Mouse (Mus musculus) intestine, embryonic 14.5 days (tissue): ENCODE measurements around the gene Prdm12. TPM values are rescaled to one million over a fixed set of nuclear protein-coding genes. Genes with fewer than 3 reads are reported as not detected.
"Not testable (repeated sequence)": the region's sequence is repeated elsewhere in the genome, so short reads cannot be mapped to it uniquely, and the experiment has no call there.

Experiments
- ATAC-seq: fragments of 200-750 bp; cut with Nextera tagmentation; replicated peaks from 2 replicates; pipeline ENCODE4 v1.8.0; 2017; ENCODE audit warnings: low read depth, moderate number of reproducible peaks, moderate TSS enrichment, moderate library complexity; ENCODE audit not compliant: low FRiP score, low TSS enrichment
- DNase-seq: peaks from one replicate; pipeline ENCODE4 v3.0.0-alpha.2; 2018; ENCODE audit warnings: low spot score
- H3K27ac ChIP-seq: fragments of 300-500 bp; sonication (generic); 2 replicates; pipeline ENCODE4 v1.5.1; 2014; ENCODE audit warnings: low read depth, mild to moderate bottlenecking, control low read depth
- H3K27me3 ChIP-seq: fragments of 300-500 bp; sonication (generic); replicated peaks from 2 replicates; pipeline ENCODE4 v1.6.1; 2014; ENCODE audit warnings: low read length, control low read depth; ENCODE audit not compliant: control insufficient read depth, insufficient read depth
- H3K36me3 ChIP-seq: fragments of 300-500 bp; sonication (generic); 2 replicates; pipeline ENCODE4 v1.6.1; 2014; ENCODE audit warnings: low read length, control low read depth; ENCODE audit not compliant: control insufficient read depth, insufficient read depth
- H3K4me1 ChIP-seq: fragments of 300-500 bp; sonication (generic); replicated peaks from 2 replicates; pipeline ENCODE4 v1.6.1; 2014; ENCODE audit warnings: low read length, control low read depth, mixed read lengths; ENCODE audit not compliant: control insufficient read depth, insufficient read depth
- H3K4me2 ChIP-seq: fragments of 300-500 bp; sonication (generic); 2 replicates; pipeline ENCODE4 v1.6.1; 2014; ENCODE audit warnings: low read length
- H3K4me3 ChIP-seq: fragments of 300-500 bp; sonication (generic); 2 replicates; pipeline ENCODE4 v1.5.1; 2014; ENCODE audit warnings: low read depth, low read length, control low read depth, mixed read lengths
- H3K9ac ChIP-seq: fragments of 300-500 bp; sonication (generic); 2 replicates; pipeline ENCODE4 v1.6.1; 2014; ENCODE audit warnings: mild to moderate bottlenecking, low read length
- H3K9me3 ChIP-seq: fragments of 300-500 bp; sonication (generic); 2 replicates; pipeline ENCODE4 v1.6.1; 2016; ENCODE audit warnings: low read length, control low read depth; ENCODE audit not compliant: control insufficient read depth
- WGBS: fragments of 180-500 bp; shearing (Covaris S2); extraction: QIAGEN DNeasy Blood & Tissue Kit; methylation state at CpG from one replicate; pipeline ENCODE4 v1.1.7; 2014; 5-methylcytosine and 5-hydroxymethylcytosine counted together
- polyA plus RNA-seq: library from polyadenylated mRNA; unstranded; fragments of >200 nt; fragmentation: Nextera tagmentation; extraction: Ambion mirVana; gene quantifications from 2 replicates; pipeline ENCODE4 v1.2.1, GENCODE M21; 2014

Gene Prdm12
- polyA plus RNA-seq, 1 experiment from 2014 or later: not detected

- Histone ChIP-seq H3K36me3 (no peaks in the 10 kb centered on the region), H3K27me3 (no peaks in the 10 kb centered on the region), H3K27ac (0 out of 2 replicates have a peak overlapping the region, but pooled peaks have one; percentile 5), H3K4me1 (no peaks in the 10 kb centered on the region), H3K9ac (no peak overlapping the region), H3K4me3 (no peak overlapping the region), H3K4me2 (0 out of 2 replicates have a peak overlapping the region, but pooled peaks have one; percentile 7), H3K9me3 (no peaks in the 10 kb centered on the region)
- DNase-seq (no peak), ATAC-seq (peak; percentile 66)
- 48% methylated on average over 8 of the region's 8 CpGs for WGBS
Measured at GRCm38 (mm10) chr2:31662939-31663803, 23.3 kb downstream of the Prdm12 start.

GRCm38 (mm10) chr2:31663804-31664180 is 24.0 kb downstream of the Prdm12 start:
- no peaks in the 10 kb centered on the region for H3K9me3 ChIP-seq
- H3K27ac ChIP-seq: no peak overlapping the region
- WGBS: 74% methylated on average over 1 of the region's 1 CpGs
- H3K27me3 ChIP-seq: no peaks in the 10 kb centered on the region
- no peak overlapping the region for H3K9ac ChIP-seq
- H3K4me3 ChIP-seq: no peak overlapping the region
- no peaks in the 10 kb centered on the region for H3K36me3 ChIP-seq
- H3K4me2 ChIP-seq: no peak overlapping the region
- H3K4me1 ChIP-seq: no peaks in the 10 kb centered on the region
- DNase-seq: no peak
- ATAC-seq: no peak

- ATAC-seq (no peak), DNase-seq (peak; percentile 64)
- Histone ChIP-seq H3K27me3 (no peaks in the 10 kb centered on the region), H3K4me1 (0 out of 2 replicates have a peak, but pooled peaks cover 3% of the 10 kb centered on the region), H3K4me3 (no peak overlapping the region), H3K27ac (no peak overlapping the region), H3K36me3 (no peaks in the 10 kb centered on the region), H3K9me3 (no peaks in the 10 kb centered on the region), H3K9ac (no peak overlapping the region), H3K4me2 (no peak overlapping the region)
- WGBS: 26% methylated on average over 4 of the region's 4 CpGs
Measured at GRCm38 (mm10) chr2:31667332-31667731, 27.5 kb downstream of the Prdm12 start.

- Histone ChIP-seq H3K9me3 (no peaks in the 10 kb centered on the region), H3K4me3 (peak within 1 kb of the TSS; percentile 56), H3K27me3 (no peaks in the 10 kb centered on the region), H3K9ac (peak within 1 kb of the TSS; percentile 49), H3K27ac (peak within 1 kb of the TSS; percentile 51; the same call in 1 of the 2 replicates), H3K4me2 (peak within 1 kb of the TSS; percentile 96), H3K36me3 (peaks cover 32% of the 10 kb centered on the region), H3K4me1 (0 out of 2 replicates have a peak, but pooled peaks cover 3% of the 10 kb centered on the region)
- under 1% methylated on average over 27 of the region's 27 CpGs for WGBS
- ATAC-seq (peak; percentile 97), DNase-seq (peak; percentile 90)
Measured at GRCm38 (mm10) chr2:31670551-31671035, 30.8 kb downstream of the Prdm12 start, which contains the start of gene Exosc2. Gene Exosc2 (plus strand): TSS chr2:31670715.

GRCm38 (mm10) chr2:31678641-31679040 is 38.8 kb downstream of the Prdm12 start:
- Histone ChIP-seq H3K9me3 (no peaks in the 10 kb centered on the region), H3K9ac (no peak overlapping the region), H3K27me3 (no peaks in the 10 kb centered on the region), H3K27ac (no peak overlapping the region), H3K4me2 (no peak overlapping the region), H3K4me1 (no peaks in the 10 kb centered on the region), H3K4me3 (no peak overlapping the region), H3K36me3 (peaks cover 72% of the 10 kb centered on the region)
- 95% methylated on average over 6 of the region's 6 CpGs for WGBS
- DNase-seq (no peak), ATAC-seq (no peak)

- peaks cover 46% of the 10 kb centered on the region for H3K36me3 ChIP-seq
- 85% methylated on average over 15 of the region's 15 CpGs for WGBS
Measured at GRCm38 (mm10) chr2:31681051-31681707, 41.3 kb downstream of the Prdm12 start.

GRCm38 (mm10) chr2:31681731-31682235 is 41.9 kb downstream of the Prdm12 start:
- Histone ChIP-seq H3K4me1 (no peaks in the 10 kb centered on the region), H3K4me2 (no peak overlapping the region), H3K4me3 (no peak overlapping the region), H3K27me3 (no peaks in the 10 kb centered on the region), H3K9ac (no peak overlapping the region), H3K27ac (no peak overlapping the region), H3K36me3 (peaks cover 40% of the 10 kb centered on the region), H3K9me3 (no peaks in the 10 kb centered on the region)
- ATAC-seq: no peak
- no peak for DNase-seq
- 83% methylated on average over 6 of the region's 6 CpGs for WGBS

More at GRCm38 (mm10) chr2:31681051-31681707, 41.3 kb downstream of the Prdm12 start:
- DNase-seq, H3K4me3 ChIP-seq, H3K4me1 ChIP-seq, H3K9ac ChIP-seq, H3K27ac ChIP-seq, H3K4me2 ChIP-seq, H3K9me3 ChIP-seq, ATAC-seq, H3K27me3 ChIP-seq: not testable (repeated sequence)

GRCm38 (mm10) chr2:31683666-31684065 is 43.8 kb downstream of the Prdm12 start:
- peaks cover 24% of the 10 kb centered on the region for H3K36me3 ChIP-seq
- no peaks in the 10 kb centered on the region for H3K9me3 ChIP-seq
- H3K4me1 ChIP-seq: peaks cover 4% of the 10 kb centered on the region; the same call in 1 of the 2 replicates
- H3K27ac ChIP-seq: no peak overlapping the region
- H3K9ac ChIP-seq: no peak overlapping the region
- DNase-seq: peak; percentile 78
- no peak for ATAC-seq
- H3K4me3 ChIP-seq: no peak overlapping the region
- H3K4me2 ChIP-seq: no peak overlapping the region
- 30% methylated on average over 2 of the region's 2 CpGs for WGBS
- H3K27me3 ChIP-seq: no peaks in the 10 kb centered on the region
